Mouse (Mus musculus): ENCODE data around the gene Slc6a12.

GRCm38 (mm10) chr6:121336558-121336957 lies 6.3 kb upstream of the Slc6a12 start:
- TF ChIP-seq CTCF (IDR thresholded peaks at IDR 0.05; ENCODE audit: low read depth) (no peak), EP300 (IDR thresholded peaks at IDR 0.05; ENCODE audit: low read depth) (peak; percentile 72; the same call in 1 of the 2 replicates)
